Mouse (Mus musculus) myocyte (in vitro differentiated cells): Measurements from ENCODE around the gene Hspa2.

Source experiments
- CEBPB ChIP-seq: IDR thresholded peaks from 2 replicates; pipeline ENCODE4 v1.6.1; 2011; ENCODE audit warnings: mild to moderate bottlenecking, moderate library complexity; ENCODE audit not compliant: poor library complexity, insufficient read depth, severe bottlenecking
- E2F4 ChIP-seq: IDR thresholded peaks from one replicate; pipeline ENCODE4 v1.6.1; 2011; ENCODE audit warnings: mild to moderate bottlenecking, control low read depth, moderate library complexity; ENCODE audit not compliant: insufficient read depth
- MAX ChIP-seq: IDR thresholded peaks from one replicate; pipeline ENCODE4 v1.6.1; 2011; ENCODE audit warnings: low read depth, mild to moderate bottlenecking, control low read depth
- MYOD1 ChIP-seq, 3 experiments: IDR thresholded peaks; one replicate each; pipeline ENCODE4 v1.6.1; 2011; ENCODE audit warnings: control low read depth in 2 of 3, low read depth in 2 of 3, mild to moderate bottlenecking in 2 of 3, moderate library complexity in 1 of 3; ENCODE audit not compliant: insufficient read length in 2 of 3, control insufficient read depth in 1 of 3
- MYOG ChIP-seq, 3 experiments: IDR thresholded peaks; one replicate each; pipeline ENCODE4 v1.6.1; 2011; ENCODE audit warnings: control low read depth in 2 of 3, low read depth in 2 of 3, mild to moderate bottlenecking in 2 of 3; ENCODE audit not compliant: insufficient read length in 2 of 3, control insufficient read depth in 1 of 3, insufficient read depth in 1 of 3
- POLR2A ChIP-seq: IDR thresholded peaks from one replicate; pipeline ENCODE4 v1.6.1; 2011; ENCODE audit warnings: low read depth, mild to moderate bottlenecking, control low read depth, moderate library complexity; ENCODE audit not compliant: insufficient read length
- REST ChIP-seq: IDR thresholded peaks from one replicate; pipeline ENCODE4 v1.6.1; 2011; ENCODE audit warnings: mild to moderate bottlenecking, control low read depth, moderate library complexity; ENCODE audit not compliant: insufficient read depth, insufficient read length
- TCF12 ChIP-seq: IDR thresholded peaks from one replicate; pipeline ENCODE4 v1.6.1; 2011; ENCODE audit warnings: mild to moderate bottlenecking, control low read depth; ENCODE audit not compliant: poor library complexity, insufficient read depth, severe bottlenecking

- TF ChIP-seq POLR2A (no peak), MAX (no peak), CEBPB (no peak), MYOD1 (IDR thresholded peaks at IDR 0.05; ENCODE audit: control insufficient read depth in 1 of 3, insufficient read length in 2 of 3, low read depth in 2 of 3) (no peak), E2F4 (no peak), MYOG (IDR thresholded peaks at IDR 0.05; ENCODE audit: control insufficient read depth in 1 of 3, insufficient read depth in 1 of 3, insufficient read length in 2 of 3, low read depth in 2 of 3) (no peak), TCF12 (no peak), REST (no peak)
These were observed 2.3 kb upstream of the Hspa2 start for GRCm38 (mm10) chr12:76401674-76402073.
